Mouse (Mus musculus): Measurements from ENCODE around the gene Cpne8. TPM values are rescaled to one million over a fixed set of nuclear protein-coding genes. Genes with fewer than 3 reads are reported as not detected.
"Not testable (repeated sequence)": the region's sequence is repeated elsewhere in the genome, so short reads cannot be mapped to it uniquely, and the experiment has no call there.

Gene Cpne8
- polyA plus RNA-seq, 1 experiment from 2014 or later: 7.1 TPM

GRCm38 (mm10) chr15:90660723-90661122 lies 18.5 kb downstream of the Cpne8 start:
- Histone ChIP-seq H3K4me1 (no peaks in the 10 kb centered on the region), H3K27me3 (no peaks in the 10 kb centered on the region), H3K27ac (replicated peaks) (no peak overlapping the region), H3K9ac (replicated peaks) (no peak overlapping the region), H3K36me3 (no peaks in the 10 kb centered on the region), H3K4me2 (replicated peaks) (no peak overlapping the region), H3K9me3 (no peaks in the 10 kb centered on the region), H3K4me3 (no peak overlapping the region)
- no peak for ATAC-seq (replicated peaks)
- 95% methylated on average over 3 of the region's 3 CpGs for WGBS

- no peaks in the 10 kb centered on the region for H3K4me1 ChIP-seq
- no peak overlapping the region for H3K4me2 ChIP-seq (replicated peaks)
- H3K27ac ChIP-seq (replicated peaks): no peak overlapping the region
- no peak overlapping the region for H3K9ac ChIP-seq (replicated peaks)
- no peaks in the 10 kb centered on the region for H3K36me3 ChIP-seq
- H3K27me3 ChIP-seq: no peaks in the 10 kb centered on the region
- WGBS: 93% methylated on average over 2 of the region's 2 CpGs
- H3K9me3 ChIP-seq: no peaks in the 10 kb centered on the region
- H3K4me3 ChIP-seq: no peak overlapping the region
- no peak for ATAC-seq (replicated peaks)
Observed at GRCm38 (mm10) chr15:90658053-90658452, 21.2 kb downstream of the Cpne8 start.

DNA sequence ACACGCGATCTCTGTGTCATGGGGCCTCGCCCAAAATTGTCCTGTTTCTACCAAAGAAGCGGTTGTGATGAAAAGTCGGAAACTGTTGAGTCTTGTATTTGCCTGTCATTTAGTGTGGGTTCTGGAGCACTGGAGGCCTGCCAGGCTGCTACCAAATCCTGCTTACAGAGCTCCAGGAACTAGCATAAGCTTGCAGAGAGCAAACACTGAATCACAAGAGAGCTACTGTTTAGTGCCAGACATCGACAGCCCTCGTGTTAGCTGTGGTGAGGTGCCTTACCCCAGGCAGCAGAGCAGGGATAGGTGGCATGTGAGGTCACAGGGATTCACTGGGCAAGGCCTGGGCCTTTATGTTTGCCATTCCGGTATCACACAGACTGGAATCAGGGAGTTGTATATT lies 22.7 kb downstream of the Cpne8 start:
- H3K4me1 ChIP-seq: no peaks in the 10 kb centered on the region
- 78% methylated on average over 8 of the region's 8 CpGs for WGBS
- no peak for ATAC-seq (replicated peaks)
- H3K4me3 ChIP-seq: no peak overlapping the region
- no peaks in the 10 kb centered on the region for H3K9me3 ChIP-seq
- no peak overlapping the region for H3K9ac ChIP-seq (replicated peaks)
- no peaks in the 10 kb centered on the region for H3K36me3 ChIP-seq
- H3K27ac ChIP-seq (replicated peaks): no peak overlapping the region
- H3K4me2 ChIP-seq (replicated peaks): no peak overlapping the region
- no peaks in the 10 kb centered on the region for H3K27me3 ChIP-seq

DNA sequence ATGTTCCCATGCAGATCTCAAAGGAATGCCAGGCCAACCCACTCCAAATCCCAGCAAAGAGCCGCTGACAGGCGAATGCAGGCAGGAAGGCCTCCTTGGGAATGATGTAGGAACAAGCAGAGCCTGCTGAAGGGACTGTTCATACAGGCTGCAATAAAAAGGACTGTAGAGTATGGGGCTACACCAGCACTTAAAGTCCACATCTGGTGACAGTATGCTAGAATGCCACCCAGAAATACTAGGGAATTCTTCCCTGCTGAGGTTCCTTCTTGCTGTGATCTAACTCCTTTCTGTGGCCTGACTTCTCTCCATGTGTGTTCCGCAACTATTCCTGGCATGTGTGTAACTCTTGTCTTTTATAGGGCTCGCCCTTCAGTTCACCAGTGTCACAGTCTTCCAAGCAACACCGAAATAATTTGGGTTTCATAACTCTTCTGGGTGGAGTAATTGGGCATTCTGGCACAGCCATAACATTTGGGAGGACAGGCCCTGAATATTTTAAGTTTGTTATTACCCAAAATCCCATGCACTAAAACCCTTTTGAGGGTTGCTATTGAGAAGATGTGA lies 32.1 kb downstream of the Cpne8 start:
- no peak overlapping the region for H3K27ac ChIP-seq (replicated peaks)
- 89% methylated on average over 5 of the region's 5 CpGs for WGBS

DNA sequence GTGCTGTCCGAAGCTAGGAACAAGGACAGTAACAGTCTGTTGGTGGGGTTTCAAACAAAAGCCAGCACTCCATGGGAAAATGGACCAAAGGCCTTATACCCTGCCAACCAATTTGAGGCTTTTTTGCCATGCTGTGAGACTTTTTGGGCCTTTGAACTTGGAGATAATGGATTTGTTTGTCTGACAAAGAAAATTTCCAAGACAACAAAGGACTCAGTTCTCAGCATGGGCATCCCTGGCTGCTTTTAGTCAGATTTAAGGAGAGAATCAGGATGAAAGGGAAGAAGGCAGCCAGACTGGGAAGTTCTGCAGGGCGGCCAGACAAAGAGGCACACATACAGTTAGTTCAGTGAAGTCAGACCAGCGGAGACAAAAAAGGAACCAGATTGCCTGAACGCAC lies 32.9 kb downstream of the Cpne8 start:
- Histone ChIP-seq H3K36me3 (no peaks in the 10 kb centered on the region), H3K9ac (replicated peaks) (no peak overlapping the region), H3K27me3 (no peaks in the 10 kb centered on the region), H3K4me1 (no peaks in the 10 kb centered on the region), H3K9me3 (no peaks in the 10 kb centered on the region), H3K4me3 (no peak overlapping the region), H3K4me2 (replicated peaks) (no peak overlapping the region), H3K27ac (replicated peaks) (no peak overlapping the region)
- ATAC-seq (replicated peaks): no peak
- WGBS: 41% methylated on average over 4 of the region's 4 CpGs

More for the DNA sequence above, 32.1 kb downstream of the Cpne8 start:
- H3K9ac ChIP-seq (replicated peaks): no peak overlapping the region
- no peaks in the 10 kb centered on the region for H3K9me3 ChIP-seq
- no peaks in the 10 kb centered on the region for H3K36me3 ChIP-seq
- no peaks in the 10 kb centered on the region for H3K27me3 ChIP-seq
- ATAC-seq (replicated peaks): no peak
- no peak overlapping the region for H3K4me2 ChIP-seq (replicated peaks)
- H3K4me3 ChIP-seq: no peak overlapping the region
- H3K4me1 ChIP-seq: no peaks in the 10 kb centered on the region

DNA sequence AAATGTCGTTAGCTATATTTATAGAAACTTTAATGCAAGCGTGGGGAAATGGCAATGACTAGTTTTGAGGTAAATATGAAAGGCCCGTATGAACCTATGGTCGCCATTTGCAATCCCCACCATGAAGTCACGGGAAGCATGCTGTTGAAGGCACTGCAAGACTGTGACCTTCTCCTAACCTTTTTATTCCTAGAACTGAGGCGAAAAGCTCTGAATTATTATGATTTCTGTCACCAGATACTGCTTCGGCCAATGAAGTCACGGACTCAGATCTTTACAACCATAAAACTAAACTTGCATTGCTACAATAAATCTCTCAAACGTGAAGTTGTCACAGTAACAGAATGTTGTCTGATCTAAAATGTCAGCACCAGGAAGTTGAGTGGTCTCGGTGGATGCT lies 33.4 kb downstream of the Cpne8 start:
- Histone ChIP-seq H3K36me3 (no peaks in the 10 kb centered on the region), H3K9me3 (no peaks in the 10 kb centered on the region), H3K4me2 (replicated peaks) (no peak overlapping the region), H3K4me1 (no peaks in the 10 kb centered on the region), H3K9ac (replicated peaks) (no peak overlapping the region), H3K27me3 (no peaks in the 10 kb centered on the region), H3K27ac (replicated peaks) (no peak overlapping the region), H3K4me3 (no peak overlapping the region)
- no peak for ATAC-seq (replicated peaks)
- WGBS: 91% methylated on average over 10 of the region's 10 CpGs

- Histone ChIP-seq H3K27ac (replicated peaks) (no peak overlapping the region), H3K4me1 (no peaks in the 10 kb centered on the region), H3K4me3 (no peak overlapping the region), H3K9me3 (no peaks in the 10 kb centered on the region), H3K27me3 (no peaks in the 10 kb centered on the region), H3K36me3 (no peaks in the 10 kb centered on the region), H3K4me2 (replicated peaks) (no peak overlapping the region), H3K9ac (replicated peaks) (no peak overlapping the region)
- 81% methylated on average over 5 of the region's 5 CpGs for WGBS
- ATAC-seq (replicated peaks): no peak
Observed at GRCm38 (mm10) chr15:90624201-90624600, 55.0 kb downstream of the Cpne8 start.

- Histone ChIP-seq H3K36me3 (no peaks in the 10 kb centered on the region), H3K9me3 (no peaks in the 10 kb centered on the region), H3K27ac (replicated peaks) (no peak overlapping the region), H3K4me1 (no peaks in the 10 kb centered on the region), H3K4me2 (replicated peaks) (no peak overlapping the region), H3K9ac (replicated peaks) (no peak overlapping the region), H3K4me3 (no peak overlapping the region), H3K27me3 (no peaks in the 10 kb centered on the region)
- 93% methylated on average over 3 of the region's 3 CpGs for WGBS
- no peak for ATAC-seq (replicated peaks)
Observed at GRCm38 (mm10) chr15:90622005-90622404, 57.2 kb downstream of the Cpne8 start.

GRCm38 (mm10) chr15:90619736-90620135 lies 59.5 kb downstream of the Cpne8 start:
- no peak overlapping the region for H3K4me3 ChIP-seq
- WGBS: 92% methylated on average over 4 of the region's 4 CpGs

GRCm38 (mm10) chr15:90616116-90616798 lies 63.0 kb downstream of the Cpne8 start:
- no peaks in the 10 kb centered on the region for H3K27me3 ChIP-seq
- no peaks in the 10 kb centered on the region for H3K4me1 ChIP-seq
- no peak for ATAC-seq (replicated peaks)
- 72% methylated on average over 8 of the region's 8 CpGs for WGBS
- H3K9me3 ChIP-seq: no peaks in the 10 kb centered on the region
- H3K27ac ChIP-seq (replicated peaks): no peak overlapping the region
- H3K9ac ChIP-seq (replicated peaks): no peak overlapping the region
- H3K36me3 ChIP-seq: no peaks in the 10 kb centered on the region
- no peak overlapping the region for H3K4me3 ChIP-seq
- no peak overlapping the region for H3K4me2 ChIP-seq (replicated peaks)

More at GRCm38 (mm10) chr15:90619736-90620135, 59.5 kb downstream of the Cpne8 start:
- Histone ChIP-seq H3K9ac (replicated peaks) (no peak overlapping the region), H3K9me3 (no peaks in the 10 kb centered on the region), H3K4me1 (no peaks in the 10 kb centered on the region), H3K36me3 (no peaks in the 10 kb centered on the region), H3K27ac (replicated peaks) (no peak overlapping the region), H3K4me2 (replicated peaks) (no peak overlapping the region), H3K27me3 (no peaks in the 10 kb centered on the region)
- ATAC-seq (replicated peaks): no peak

GRCm38 (mm10) chr15:90610767-90611166 lies 68.5 kb downstream of the Cpne8 start:
- not testable (repeated sequence) for H3K27me3 ChIP-seq; ATAC-seq (replicated peaks); H3K4me3 ChIP-seq; H3K9me3 ChIP-seq; H3K27ac ChIP-seq (replicated peaks); H3K4me2 ChIP-seq (replicated peaks); H3K4me1 ChIP-seq; H3K9ac ChIP-seq (replicated peaks); H3K36me3 ChIP-seq
- 75% methylated on average over 4 of the region's 4 CpGs for WGBS

- Histone ChIP-seq H3K36me3 (no peaks in the 10 kb centered on the region), H3K27ac (replicated peaks) (no peak overlapping the region), H3K4me1 (no peaks in the 10 kb centered on the region), H3K9ac (replicated peaks) (no peak overlapping the region), H3K9me3 (no peaks in the 10 kb centered on the region), H3K27me3 (no peaks in the 10 kb centered on the region), H3K4me3 (no peak overlapping the region), H3K4me2 (replicated peaks) (no peak overlapping the region)
- WGBS: 31% methylated on average over 4 of the region's 4 CpGs
- no peak for ATAC-seq (replicated peaks)
Observed at GRCm38 (mm10) chr15:90609836-90610415, 69.3 kb downstream of the Cpne8 start.
